Mouse (Mus musculus) spleen, postnatal 4 days (tissue): ENCODE measurements around the gene Col4a6.

Experiments
- DNase-seq, 2 experiments: peaks; one replicate each; pipeline ENCODE4 v3.0.0; 2022; ENCODE audit warnings: low spot score in 2 of 2

Col4a6 gene

DNA sequence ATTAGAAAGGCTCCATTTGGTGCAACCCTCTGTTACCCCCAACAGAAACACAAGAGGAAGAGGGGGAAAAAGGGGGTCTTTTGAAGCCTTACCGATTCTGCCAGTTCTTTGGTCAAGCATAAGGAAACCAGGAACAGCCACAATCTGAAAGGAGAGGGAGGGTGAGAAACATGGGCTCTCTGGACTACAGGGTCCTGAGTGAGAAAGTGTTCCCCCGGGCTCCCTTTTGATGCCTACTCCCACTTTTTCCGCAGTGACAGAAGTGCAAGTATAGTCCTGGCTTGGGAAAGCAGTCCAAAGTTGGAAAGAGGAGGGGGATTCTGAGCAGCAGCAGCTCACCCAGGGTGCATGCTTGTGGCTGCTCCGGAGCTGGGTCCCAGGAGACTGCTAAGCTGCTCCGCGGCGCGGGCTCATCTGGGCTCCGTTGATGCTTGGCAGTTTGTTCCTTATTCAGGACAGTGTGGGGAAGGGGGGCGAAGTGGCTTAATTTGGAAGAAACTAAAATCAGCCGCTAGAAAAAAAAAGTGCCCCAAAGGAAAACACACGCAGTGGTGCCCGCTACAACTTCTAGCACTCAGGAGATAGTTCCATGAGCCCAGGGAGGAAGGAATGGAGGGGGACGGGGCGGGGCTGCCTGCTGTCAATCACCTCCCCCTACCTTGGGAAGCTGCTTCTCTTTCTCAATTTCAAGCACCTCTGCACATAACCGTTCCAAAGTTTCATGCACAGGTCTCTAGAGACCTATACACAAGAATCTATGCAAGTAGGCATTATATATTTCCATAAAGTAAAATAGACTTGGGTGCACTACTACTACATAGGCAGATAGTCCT, at the start of gene Col4a6:
Gene Col4a6 (minus strand): TSS at position 607 of the 833 bp plus-strand sequence.
- no peak for DNase-seq

DNA sequence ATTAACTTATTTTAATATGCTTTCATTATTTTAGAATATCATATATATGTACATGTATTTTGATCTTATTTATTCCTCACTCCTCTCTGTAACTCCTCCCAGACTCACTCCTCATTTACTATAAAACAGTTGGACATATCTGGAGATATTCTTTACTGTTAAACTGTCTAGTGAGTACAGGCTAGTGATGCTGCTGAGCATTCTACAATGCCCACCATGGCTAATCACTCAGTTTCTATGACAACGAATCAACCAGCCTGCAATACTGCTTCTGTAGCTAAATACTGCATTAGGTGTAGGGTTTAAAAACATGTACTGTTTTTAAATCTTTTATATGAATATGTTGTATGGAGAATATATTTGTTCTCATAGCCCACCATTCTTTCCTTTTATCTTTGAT, 29.2 kb upstream of the Col4a6 start:
- no peak for DNase-seq

DNA sequence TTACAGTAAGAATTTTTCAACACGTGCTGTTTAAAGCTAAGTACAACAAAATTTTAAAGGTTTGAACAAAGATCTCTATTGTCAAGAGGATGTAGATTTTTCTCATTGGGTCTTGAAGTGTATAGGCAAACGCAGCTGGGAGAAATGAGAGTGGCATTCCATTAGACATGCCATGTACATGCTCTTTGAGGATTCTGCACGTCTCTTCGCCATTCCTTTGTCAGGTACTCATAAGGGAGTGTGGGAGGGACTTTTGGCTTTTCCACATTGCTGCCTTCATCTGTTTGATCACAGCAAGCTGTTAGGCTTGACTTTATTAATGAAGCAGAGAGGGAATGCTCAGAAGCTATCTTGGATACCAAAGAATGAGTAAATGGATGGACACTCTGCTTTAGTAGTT, 20.7 kb upstream of the Col4a6 start:
- DNase-seq, result no peak

DNA sequence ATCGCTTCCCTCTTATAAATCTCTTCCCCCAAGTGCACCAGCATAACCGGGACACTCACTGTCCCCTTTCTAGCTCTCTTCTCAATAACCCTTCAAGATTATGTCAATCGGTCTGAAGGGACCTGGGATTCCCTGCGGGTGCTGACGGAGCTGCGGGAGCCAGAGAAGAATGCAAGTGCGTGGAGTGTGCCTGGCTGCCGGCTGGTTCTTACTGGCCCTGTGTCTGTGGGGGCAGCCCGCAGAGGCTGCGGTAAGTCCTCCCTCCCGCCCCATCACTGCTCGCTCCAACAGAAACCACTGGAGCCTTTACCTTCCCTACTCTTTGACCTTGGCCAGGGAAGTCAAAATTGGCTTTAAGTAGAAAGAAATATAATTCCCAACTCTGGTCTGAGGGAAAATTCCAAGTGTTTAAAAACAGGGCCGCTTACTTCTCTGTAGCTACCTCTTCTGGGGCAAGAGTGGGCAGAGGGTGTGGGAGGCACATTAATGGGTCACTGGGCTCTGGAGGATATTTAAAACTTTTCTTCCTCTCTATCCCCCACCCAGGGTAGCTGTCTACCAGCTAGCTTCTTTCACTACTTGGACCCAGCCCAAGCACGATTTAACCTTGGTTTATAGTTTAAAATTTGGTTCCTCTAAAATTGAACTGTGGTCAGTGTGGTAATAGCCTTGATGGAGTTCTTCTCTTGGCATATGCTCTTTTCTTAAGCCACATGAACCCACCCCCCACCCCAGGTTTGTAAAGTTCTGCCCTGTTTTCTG, 1.9 kb upstream of the Col4a6 start:
- no peak for DNase-seq

DNA sequence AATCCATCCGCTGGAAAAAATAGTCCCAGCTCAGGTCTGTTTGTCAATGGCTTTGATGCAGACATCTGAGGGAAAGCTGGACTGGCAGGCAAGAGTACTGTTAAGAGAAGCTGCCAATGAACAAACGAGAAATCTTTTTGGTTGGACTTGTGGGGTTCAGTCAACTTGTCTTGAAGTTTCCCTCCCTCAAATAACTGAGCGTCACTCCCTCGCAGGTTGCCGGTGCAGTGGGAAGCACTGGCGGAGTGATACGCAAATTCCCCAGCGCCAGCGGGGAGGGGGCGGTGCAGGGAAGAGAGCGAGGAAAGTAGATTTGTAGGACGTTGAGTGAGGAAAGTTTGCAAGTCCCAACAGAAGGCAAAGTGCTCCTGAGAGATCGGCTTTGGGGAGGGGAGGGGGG, 1.2 kb upstream of the Col4a6 start, which contains the start of gene Col4a5:
Gene Col4a5 (plus strand): TSS at position 276 of the 400 bp plus-strand sequence.
- peak in 1 of 2 experiments; percentile 11 for DNase-seq

DNA sequence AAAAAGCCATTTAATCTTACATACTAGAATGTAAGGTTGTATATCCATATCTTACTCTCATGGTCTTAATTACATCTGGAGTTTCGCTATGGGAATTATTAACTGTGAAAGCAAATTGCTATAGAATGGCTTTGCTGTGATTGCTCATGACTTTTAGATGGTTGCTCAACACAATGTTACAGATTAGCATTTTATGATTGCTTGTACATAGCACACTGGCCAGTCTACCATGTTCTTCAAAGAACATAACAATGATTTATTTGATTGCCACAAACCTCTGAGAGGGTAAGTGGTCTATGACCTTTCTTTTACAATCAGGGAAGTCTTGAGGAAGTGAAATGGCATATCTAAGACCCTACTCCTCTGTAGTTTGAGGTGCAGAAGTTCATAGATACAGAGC, 25.9 kb downstream of the Col4a6 start:
- no peak for DNase-seq

DNA sequence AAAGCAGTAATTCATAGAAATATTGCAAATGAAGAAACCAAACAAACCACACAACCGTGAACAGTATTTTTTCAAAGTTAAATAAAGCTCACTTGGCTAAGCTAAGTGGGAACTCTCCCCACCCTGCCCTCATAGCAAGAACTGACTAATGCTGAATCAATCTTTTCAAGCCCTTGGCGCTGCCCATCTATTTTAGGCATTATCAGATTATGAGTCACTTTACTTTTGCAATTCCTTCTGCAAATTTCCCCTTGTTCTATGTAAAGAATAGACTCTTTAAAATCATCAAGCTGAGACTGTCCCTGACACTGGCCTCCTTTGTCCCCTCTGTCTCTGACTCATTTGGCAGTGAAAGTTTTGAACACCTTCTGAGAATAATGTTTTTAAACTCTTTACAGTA, 34.5 kb downstream of the Col4a6 start:
- no peak for DNase-seq

DNA sequence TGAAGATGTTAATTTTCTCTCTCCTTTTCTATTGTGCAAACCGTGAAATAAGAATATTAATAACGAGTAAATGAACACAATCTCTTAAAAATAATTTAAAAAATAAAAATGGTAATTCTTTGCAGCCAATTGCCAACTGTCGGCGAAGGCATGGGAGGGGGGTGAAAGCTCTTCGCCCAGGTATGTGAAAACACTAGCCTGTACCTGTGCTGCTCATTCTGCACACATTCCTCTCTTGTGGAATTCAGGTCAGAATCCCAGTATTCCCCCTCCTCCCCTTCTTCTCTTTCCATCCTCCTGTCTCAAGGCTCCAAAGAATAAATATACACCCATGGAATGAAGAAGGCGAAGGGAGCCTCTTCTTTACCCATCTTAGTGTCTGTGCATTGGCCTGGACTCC, 37.1 kb downstream of the Col4a6 start:
- DNase-seq, result no peak

DNA sequence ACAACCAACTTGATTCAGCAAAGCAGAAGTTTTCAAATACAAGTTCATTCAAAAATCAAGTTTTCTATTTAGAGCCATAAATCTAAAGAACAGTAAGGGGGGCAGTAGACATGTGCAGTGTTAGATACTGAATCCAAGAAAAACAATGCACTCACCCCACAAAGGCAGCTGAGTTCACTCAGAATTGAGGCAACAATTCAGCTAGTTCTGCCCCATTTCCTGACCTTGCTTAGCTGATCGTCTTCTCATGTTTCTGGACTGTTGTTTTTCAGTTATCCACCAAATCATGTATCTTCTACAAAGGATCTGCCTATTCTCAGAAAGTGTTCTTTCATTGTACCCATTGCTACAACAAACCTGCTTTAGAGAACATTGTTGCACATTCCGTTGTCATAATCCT, 58.6 kb downstream of the Col4a6 start:
- no peak for DNase-seq

DNA sequence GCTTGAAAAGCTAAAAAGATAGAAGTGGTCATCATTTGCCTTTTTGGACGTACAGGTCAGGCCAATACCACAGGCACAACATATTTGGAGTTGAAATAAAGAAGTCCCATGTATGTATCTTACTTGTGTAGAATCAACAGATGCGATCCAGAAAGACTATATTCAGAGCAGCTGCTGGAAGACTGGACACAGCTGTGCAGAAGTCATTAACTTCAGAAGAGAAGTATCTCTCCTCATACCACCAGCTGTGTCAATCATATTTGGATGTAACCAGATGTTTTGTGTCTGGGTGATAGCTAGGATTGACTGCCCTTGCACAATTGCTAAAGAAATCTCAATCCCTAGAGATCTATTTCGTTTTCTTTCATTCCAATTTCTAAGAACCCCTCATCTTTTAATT, 77.6 kb downstream of the Col4a6 start:
- DNase-seq, result no peak

DNA sequence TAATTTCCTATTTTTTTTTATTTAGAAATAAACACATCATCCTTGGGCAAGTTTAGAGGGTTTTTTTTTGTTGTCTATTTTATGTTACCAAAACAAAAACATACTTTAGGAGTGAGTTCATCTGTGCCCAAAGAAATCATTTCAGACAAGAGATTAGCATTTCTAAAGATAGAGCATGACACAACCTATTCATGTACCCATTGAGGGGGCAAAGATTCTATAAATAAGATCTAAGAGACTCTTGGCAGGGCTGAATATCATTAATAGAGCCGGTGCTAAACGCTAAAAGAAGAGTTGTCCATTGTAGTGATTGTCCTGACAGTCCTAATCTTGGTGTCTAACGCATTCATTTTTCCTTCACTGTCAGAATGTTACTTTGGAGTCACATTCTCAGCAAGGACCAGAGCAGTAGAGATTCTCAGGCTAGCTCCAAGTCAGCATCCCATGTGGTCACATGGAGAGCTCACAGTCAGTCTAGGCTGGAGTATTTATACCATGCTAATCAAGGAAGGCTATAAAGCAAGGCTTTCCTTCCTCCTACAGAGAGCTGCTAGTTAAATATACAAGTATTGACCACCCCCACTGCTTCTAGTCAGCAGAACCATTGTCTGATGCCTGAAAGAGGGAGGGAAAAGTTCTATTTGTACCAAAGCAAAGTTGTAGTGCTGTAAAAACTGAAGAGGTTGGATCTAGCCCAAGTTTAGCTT, 88.3 kb downstream of the Col4a6 start:
- no peak for DNase-seq

DNA sequence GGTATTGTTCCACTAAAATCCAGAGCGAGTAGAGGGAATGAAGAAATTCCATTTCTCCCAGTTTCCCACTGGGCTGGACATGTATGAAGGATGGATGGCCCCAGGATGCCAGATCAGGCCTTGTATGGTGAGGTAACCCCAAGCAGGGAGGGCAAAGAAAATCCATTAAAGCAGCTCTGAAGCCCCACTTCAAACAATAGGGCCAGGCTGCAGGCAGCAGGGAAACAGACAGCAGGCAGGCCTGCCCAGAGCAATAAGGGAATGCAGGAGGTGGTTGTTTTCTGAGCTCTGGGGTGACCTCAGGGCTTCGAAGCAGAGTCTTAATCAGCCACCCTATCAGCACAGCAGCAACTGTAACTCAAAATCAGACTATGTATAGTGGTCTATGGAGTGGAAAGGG, 89.2 kb downstream of the Col4a6 start:
- DNase-seq, result no peak

DNA sequence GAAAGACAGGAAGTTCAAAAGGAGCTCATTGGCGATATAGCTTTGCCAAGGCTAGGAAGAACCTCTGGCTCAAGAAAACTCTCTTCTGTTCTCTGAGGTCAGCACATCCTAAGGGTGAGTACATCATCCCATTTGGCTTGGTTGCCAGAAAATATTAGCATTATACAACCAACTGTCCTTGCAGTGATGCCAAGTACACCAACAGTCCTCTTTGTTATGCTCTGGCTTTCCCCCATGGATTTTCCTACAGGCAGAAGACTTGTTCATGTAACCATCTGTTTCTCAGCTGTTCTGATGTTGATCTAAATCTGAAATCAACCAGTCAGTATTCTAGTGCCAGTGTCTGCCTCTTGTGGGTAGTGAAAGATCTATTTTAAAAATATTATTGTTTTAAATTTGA, 103.6 kb downstream of the Col4a6 start:
- no peak for DNase-seq

DNA sequence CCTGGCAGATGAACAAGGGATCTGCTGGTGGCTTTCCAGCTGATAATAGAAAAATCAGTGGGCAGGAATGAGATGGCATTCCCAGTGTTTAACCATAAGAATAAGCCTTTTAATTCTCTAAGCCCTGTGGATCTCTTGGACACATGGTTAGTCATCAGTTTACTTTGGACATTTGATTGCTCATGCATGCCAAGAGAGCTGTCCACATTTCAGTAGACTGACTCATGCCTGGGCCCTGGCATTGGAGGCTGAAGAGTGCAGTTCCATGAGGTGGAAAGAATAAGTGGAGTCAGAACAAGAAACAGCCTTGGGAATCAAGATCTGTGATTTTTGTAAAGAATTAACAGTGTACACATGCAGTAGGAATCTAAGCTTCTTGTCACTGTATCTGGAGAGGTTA, 110.5 kb downstream of the Col4a6 start:
- DNase-seq, result no peak

DNA sequence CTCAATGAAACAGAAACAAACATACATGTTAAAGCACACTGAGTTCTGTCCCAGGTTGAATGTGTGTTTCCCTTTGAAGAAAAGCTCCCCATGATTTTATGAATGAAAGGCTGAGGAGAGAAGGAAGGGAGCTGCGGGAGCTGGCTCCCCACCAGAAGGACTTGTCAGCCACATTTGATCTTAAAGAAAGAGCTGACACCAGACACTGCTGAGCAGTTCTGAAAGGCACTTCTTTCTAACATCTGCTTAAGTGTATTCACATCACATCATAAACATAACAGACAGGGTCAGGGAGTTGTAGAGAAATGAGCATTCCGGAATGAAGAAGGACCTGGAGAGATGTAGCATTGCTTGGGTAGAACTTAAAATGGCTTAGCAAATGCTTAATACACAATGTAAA, 132.5 kb downstream of the Col4a6 start:
- no peak for DNase-seq

DNA sequence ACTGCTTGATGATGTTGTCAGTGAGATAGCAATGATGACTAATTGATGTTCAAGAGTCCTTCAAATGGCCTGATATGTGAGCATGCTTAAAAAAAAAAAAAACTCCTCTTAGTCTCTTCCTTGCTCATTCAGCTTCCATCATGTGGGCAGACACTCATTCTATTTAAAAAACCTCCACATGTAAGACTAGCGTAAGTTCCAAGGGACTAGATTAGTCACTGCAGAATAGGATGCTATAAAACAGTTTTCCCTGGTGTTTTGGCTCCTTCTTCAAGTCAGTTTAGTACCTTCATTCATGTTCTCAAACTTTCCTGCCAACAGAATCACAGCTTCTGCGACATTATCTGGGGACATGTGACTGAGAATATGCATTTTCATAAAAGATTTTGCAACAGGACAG, 145.8 kb downstream of the Col4a6 start:
- DNase-seq, result no peak

DNA sequence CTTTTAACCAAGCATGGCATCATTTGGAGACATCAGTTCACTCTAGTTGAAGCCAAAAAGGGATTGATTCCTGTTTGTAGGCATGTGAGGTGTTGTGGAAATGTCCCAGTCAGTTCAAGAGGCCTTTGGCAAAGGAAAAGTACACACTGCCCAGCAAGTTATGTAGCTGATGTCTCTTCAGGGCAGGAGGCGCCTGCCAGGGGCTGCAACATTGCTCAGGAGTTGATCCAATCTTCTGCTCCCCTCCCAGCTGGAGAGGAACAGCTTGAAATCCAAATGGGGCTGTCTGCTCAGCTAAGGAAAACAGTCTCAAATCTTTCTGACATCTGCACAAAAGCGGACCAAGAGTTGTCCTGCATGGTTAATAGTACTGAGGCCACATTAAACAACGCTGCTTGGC, 149.7 kb downstream of the Col4a6 start:
- no peak for DNase-seq

DNA sequence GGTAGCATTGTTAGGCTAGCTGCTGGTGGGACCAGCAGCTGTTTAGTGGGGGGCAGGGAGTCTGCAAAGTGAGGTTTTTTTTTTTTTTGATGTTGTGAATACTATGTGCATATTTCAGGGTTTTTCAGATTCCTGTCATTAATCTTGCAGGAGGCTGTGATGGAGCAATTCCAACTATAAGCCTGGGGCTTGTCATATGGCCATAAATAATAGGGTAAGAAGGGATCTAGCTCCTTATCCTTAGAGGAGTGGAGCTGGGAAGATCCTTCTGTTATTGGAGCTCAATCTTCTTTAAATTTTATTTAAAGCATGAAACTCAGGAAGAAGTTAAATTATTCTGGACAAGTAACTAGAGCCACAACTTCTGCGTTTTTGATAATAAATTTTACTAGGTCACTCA, 157.7 kb downstream of the Col4a6 start:
- no peak for DNase-seq

DNA sequence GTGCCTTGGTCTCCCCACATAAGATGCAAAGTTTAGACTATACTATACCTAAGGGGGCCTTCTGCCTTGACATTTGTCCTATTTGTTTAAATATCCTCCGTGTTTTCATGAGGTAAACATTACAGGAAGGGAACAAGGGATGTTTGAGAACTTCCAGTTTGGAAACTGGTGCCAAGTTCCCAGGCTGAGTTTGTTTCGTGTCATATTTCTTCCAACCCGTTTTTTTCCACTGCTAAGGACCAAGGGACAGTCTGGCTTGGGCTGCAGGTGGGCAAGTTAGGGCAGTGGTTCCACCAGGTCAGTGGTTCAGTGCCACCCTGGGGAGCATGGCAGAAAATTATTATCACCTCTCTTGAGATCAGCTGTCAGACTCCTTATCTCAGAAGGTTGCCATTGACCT, 158.1 kb downstream of the Col4a6 start:
- DNase-seq, result no peak

DNA sequence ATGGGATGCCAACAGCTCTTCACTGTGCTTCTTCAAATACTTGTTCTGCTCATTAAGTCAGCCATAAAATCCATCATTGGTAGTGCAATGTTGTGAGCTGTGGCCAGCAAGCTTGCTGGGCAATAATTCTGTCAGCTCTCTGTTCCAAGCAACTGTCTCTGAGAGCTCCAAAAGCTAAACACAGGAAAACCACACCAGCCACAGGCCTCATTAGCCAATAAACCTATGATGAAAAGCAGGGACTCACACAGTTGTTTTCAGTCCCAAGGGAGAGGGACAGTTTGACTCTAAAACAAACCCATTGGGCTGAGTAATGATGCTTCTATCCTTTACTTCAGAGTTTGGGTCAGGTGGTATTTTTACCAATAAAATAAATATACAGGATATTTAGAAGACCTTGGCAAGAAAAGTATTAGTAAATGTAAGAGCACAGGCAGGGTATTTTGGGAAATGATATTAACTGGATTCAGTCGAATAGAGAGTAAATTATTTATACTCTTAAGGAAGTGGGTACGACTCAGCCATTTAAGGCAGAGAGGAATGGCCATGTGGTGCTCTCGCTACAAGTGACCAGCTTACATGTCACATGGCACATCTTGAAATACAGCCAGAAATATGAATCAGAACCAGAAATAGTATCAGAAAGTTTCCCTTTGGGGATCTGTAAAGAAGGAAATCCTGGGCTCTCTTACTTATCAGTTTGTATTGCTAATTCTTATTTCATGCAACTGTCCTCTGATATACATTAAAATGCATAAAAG, 181.0 kb downstream of the Col4a6 start:
- no peak for DNase-seq

DNA sequence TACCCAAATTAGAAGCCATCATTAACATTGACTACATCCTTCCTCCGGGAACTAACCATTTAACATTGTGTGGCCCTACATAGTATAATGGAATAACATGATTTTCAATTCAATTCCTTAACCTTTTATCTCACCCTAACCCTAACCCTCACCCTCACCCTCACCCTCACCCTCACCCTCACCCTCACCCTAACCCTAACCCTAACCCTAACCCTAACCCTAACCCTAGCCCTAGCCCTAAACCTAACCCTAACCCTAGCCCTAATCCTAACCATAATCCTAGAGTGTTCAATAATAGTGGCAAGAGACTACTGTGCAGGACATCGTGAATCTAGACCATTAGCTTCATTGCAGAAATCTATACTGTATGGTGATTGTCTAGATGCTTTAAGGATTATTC, 197.5 kb downstream of the Col4a6 start:
- DNase-seq, result no peak

DNA sequence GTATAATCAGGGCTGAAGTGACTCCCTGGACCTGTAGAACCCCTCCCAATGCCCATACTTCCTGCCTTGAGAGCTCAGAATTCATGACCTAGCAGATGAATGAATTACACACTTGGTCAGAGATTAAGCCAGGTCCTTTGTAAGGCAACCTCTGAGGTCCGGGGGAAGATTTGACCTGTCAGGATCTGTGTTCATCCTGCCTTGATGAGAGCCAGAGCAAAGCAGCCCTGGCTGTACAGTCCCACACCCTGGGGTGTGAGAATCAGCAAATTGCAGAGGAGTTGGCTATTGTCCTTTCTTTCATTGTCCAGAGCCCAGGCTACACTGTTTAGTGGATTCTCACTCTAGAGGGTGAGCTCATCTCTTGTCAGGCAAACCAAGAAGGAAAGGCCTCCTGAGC, 207.9 kb downstream of the Col4a6 start:
- no peak for DNase-seq
